Mouse (Mus musculus) hindlimb bud, embryonic 11.5 days (tissue): ENCODE data around the gene Gm4881.
A peak's percentile ranks its signal among the peaks of the same experiment; 100 is the strongest.
"Not testable (repeated sequence)": the region's sequence is repeated elsewhere in the genome, so short reads cannot be mapped to it uniquely, and the experiment has no call there.

Experiments used
- DNase-seq: peaks from one replicate; pipeline ENCODE4 v3.0.0-alpha.2; 2012; ENCODE audit warnings: low read depth, low spot score; ENCODE audit errors: extremely low spot score

The Gm4881 gene

GRCm38 (mm10) chr7:24897959-24898358, 46.3 kb downstream of the Gm4881 start:
- no peak for DNase-seq

GRCm38 (mm10) chr7:24897224-24897623, 47.1 kb downstream of the Gm4881 start, which contains the start of gene Cd79a:
Gene Cd79a, plus strand, starts transcription at chr7:24897381.
- DNase-seq = no peak

GRCm38 (mm10) chr7:24896269-24896668, 48.0 kb downstream of the Gm4881 start:
- DNase-seq = no peak

GRCm38 (mm10) chr7:24895749-24896148, 48.5 kb downstream of the Gm4881 start:
- DNase-seq = not testable (repeated sequence)

GRCm38 (mm10) chr7:24892125-24892583, 52.1 kb downstream of the Gm4881 start:
- DNase-seq = no peak

- DNase-seq = no peak
Observed at GRCm38 (mm10) chr7:24891241-24892124, 52.8 kb downstream of the Gm4881 start.

GRCm38 (mm10) chr7:24890281-24891216, 53.7 kb downstream of the Gm4881 start:
- peak; percentile 52 for DNase-seq

GRCm38 (mm10) chr7:24889431-24890220, 54.7 kb downstream of the Gm4881 start:
- DNase-seq = no peak

GRCm38 (mm10) chr7:24887096-24887495, 57.2 kb downstream of the Gm4881 start:
- no peak for DNase-seq

- no peak for DNase-seq
Observed at GRCm38 (mm10) chr7:24886308-24886633, 58.0 kb downstream of the Gm4881 start.

- DNase-seq = no peak
Observed at GRCm38 (mm10) chr7:24885468-24886307, 58.6 kb downstream of the Gm4881 start.

- no peak for DNase-seq
Observed at GRCm38 (mm10) chr7:24884693-24885291, 59.5 kb downstream of the Gm4881 start.

- peak; percentile 99 for DNase-seq
Observed at GRCm38 (mm10) chr7:24883896-24884692, 60.2 kb downstream of the Gm4881 start, which contains the start of gene Rps19. Gene Rps19, plus strand, starts transcription at chr7:24884371.

- no peak for DNase-seq
Observed at GRCm38 (mm10) chr7:24882416-24883199, 61.7 kb downstream of the Gm4881 start.

GRCm38 (mm10) chr7:24879620-24880019, 64.7 kb downstream of the Gm4881 start:
- no peak for DNase-seq

GRCm38 (mm10) chr7:24877588-24877987, 66.7 kb downstream of the Gm4881 start:
- DNase-seq = no peak
